Comparison of ENCODE assay signal across 9 mouse cellular contexts in genomic region chr10:97704562-97704961, GRCm38 (mm10). TPM values are rescaled to one million over a fixed set of nuclear protein-coding genes. Genes with fewer than 3 reads are reported as not detected.
DNase-seq lines count a peak whose midpoint lies in the region; ATAC-seq and TF ChIP-seq lines count a peak whose summit lies in the region.
"Had no signal": no experiment of that assay in that cellular context is flagged by ENCODE, and none has a peak within 500 bp of the region (broad histone marks: within the 10 kb centered on the region; RNA-seq: fewer than 3 reads in every experiment).

No protein-coding gene starts in this region.

- H3K27me3 ChIP-seq in forebrain, embryonic 13.5 days = no peaks in the 10 kb centered on the region
- H3K27me3 ChIP-seq in forebrain, embryonic 16.5 days (replicated peaks; ENCODE audit: control insufficient read depth, insufficient read depth, low read length) = no peaks in the 10 kb centered on the region
- H3K27me3 ChIP-seq in liver, adult 2 months (ENCODE audit: control insufficient read depth, insufficient read depth, low read length) = no peaks in the 10 kb centered on the region
- no peaks in the 10 kb centered on the region for H3K27me3 ChIP-seq in liver, embryonic 11.5 days (replicated peaks; ENCODE audit: control insufficient read depth, insufficient read depth, low read length)
- H3K27me3 ChIP-seq in forebrain, embryonic 15.5 days = no peaks in the 10 kb centered on the region
- H3K27me3 ChIP-seq: heart, embryonic 15.5 days had no signal

- 45% methylated on average over 1 of the region's 1 CpGs for WGBS in forebrain, embryonic 13.5 days
- 48% methylated on average over 1 of the region's 1 CpGs for WGBS in forebrain, embryonic 16.5 days
- 25% methylated on average over 1 of the region's 1 CpGs for WGBS in liver, adult 2 months
- WGBS in liver, embryonic 11.5 days = 52% methylated on average over 1 of the region's 1 CpGs
- 51% methylated on average over 1 of the region's 1 CpGs for WGBS in forebrain, embryonic 15.5 days

- H3K4me1 ChIP-seq in forebrain, embryonic 13.5 days = no peaks in the 10 kb centered on the region
- no peaks in the 10 kb centered on the region for H3K4me1 ChIP-seq in forebrain, embryonic 16.5 days (replicated peaks; ENCODE audit: control insufficient read depth, insufficient read depth, low read length)
- no peaks in the 10 kb centered on the region for H3K4me1 ChIP-seq in liver, adult 2 months (ENCODE audit: control insufficient read depth, insufficient read depth, low read length)
- no peaks in the 10 kb centered on the region for H3K4me1 ChIP-seq in liver, embryonic 11.5 days (replicated peaks; ENCODE audit: control insufficient read depth, insufficient read depth, low read length)
- H3K4me1 ChIP-seq in forebrain, embryonic 15.5 days = no peaks in the 10 kb centered on the region
- H3K4me1 ChIP-seq: heart, embryonic 15.5 days had no signal

- peak; percentile 22; the same call in 1 of the 2 replicates for TF ChIP-seq CTCF in liver, adult 2 months (IDR thresholded peaks at IDR 0.05; ENCODE audit: low read depth, low read length)

- H3K27ac ChIP-seq in forebrain, embryonic 13.5 days = no peak overlapping the region
- no peak overlapping the region for H3K27ac ChIP-seq in forebrain, embryonic 16.5 days (ENCODE audit: low read length)
- no peak overlapping the region for H3K27ac ChIP-seq in liver, adult 2 months (replicated peaks; ENCODE audit: insufficient read depth, low read depth, low read length)
- no peak overlapping the region for H3K27ac ChIP-seq in liver, embryonic 11.5 days (ENCODE audit: low read depth, low read length)
- H3K27ac ChIP-seq in forebrain, embryonic 15.5 days (replicated peaks) = no peak overlapping the region
- H3K27ac ChIP-seq: heart, embryonic 15.5 days had no signal

- TF ChIP-seq POLR2A in liver, adult 2 months (IDR thresholded peaks at IDR 0.05; ENCODE audit: extremely low read depth, insufficient read depth, low read length) = no peak

- DNase-seq in liver, adult 2 months (ENCODE audit: extremely low read depth, low read depth, low spot score) = peak; percentile 39
- DNase-seq in liver, embryonic 11.5 days (ENCODE audit: low spot score) = no peak
- peak; percentile 31 for DNase-seq in MN1 (ENCODE audit: low spot score)
- peak; percentile 58 for DNase-seq in lung, postnatal 10 days
- no peak for DNase-seq in ovary, postnatal 36 days (ENCODE audit: low spot score)

- H3K36me3 ChIP-seq in forebrain, embryonic 13.5 days (ENCODE audit: poor library complexity, severe bottlenecking) = no peaks in the 10 kb centered on the region
- no peaks in the 10 kb centered on the region for H3K36me3 ChIP-seq in forebrain, embryonic 16.5 days (ENCODE audit: control insufficient read depth, insufficient read depth)
- no peaks in the 10 kb centered on the region for H3K36me3 ChIP-seq in liver, adult 2 months (ENCODE audit: control insufficient read depth, insufficient read depth, low read length)
- H3K36me3 ChIP-seq in liver, embryonic 11.5 days (ENCODE audit: control insufficient read depth, insufficient read depth, low read length) = no peaks in the 10 kb centered on the region
- H3K36me3 ChIP-seq in forebrain, embryonic 15.5 days = no peaks in the 10 kb centered on the region
- H3K36me3 ChIP-seq: heart, embryonic 15.5 days had no signal

- H3K79me2 ChIP-seq in liver, adult 2 months (ENCODE audit: control insufficient read depth, insufficient read depth, low read length) = no peaks in the 10 kb centered on the region

- H3K4me2 ChIP-seq in forebrain, embryonic 13.5 days = no peak overlapping the region
- H3K4me2 ChIP-seq in forebrain, embryonic 16.5 days (ENCODE audit: low read length) = no peak overlapping the region
- no peak overlapping the region for H3K4me2 ChIP-seq in liver, embryonic 11.5 days
- no peak overlapping the region for H3K4me2 ChIP-seq in forebrain, embryonic 15.5 days (replicated peaks)
- H3K4me2 ChIP-seq: heart, embryonic 15.5 days had no signal

- ATAC-seq in forebrain, embryonic 13.5 days = peak; percentile 63; the same call in 1 of the 2 replicates
- no peak for ATAC-seq in forebrain, embryonic 16.5 days
- no peak for ATAC-seq in liver, embryonic 11.5 days (replicated peaks; ENCODE audit: low FRiP score)
- 0 out of 2 replicates have a peak, but pooled peaks have one; percentile 53 for ATAC-seq in forebrain, embryonic 15.5 days (replicated peaks)

- H3K4me3 ChIP-seq in forebrain, embryonic 13.5 days = no peak overlapping the region
- no peak overlapping the region for H3K4me3 ChIP-seq in forebrain, embryonic 16.5 days (replicated peaks; ENCODE audit: low read length)
- no peak overlapping the region for H3K4me3 ChIP-seq in liver, adult 2 months (ENCODE audit: insufficient read depth, low read depth, low read length)
- H3K4me3 ChIP-seq in liver, embryonic 11.5 days (ENCODE audit: low read depth, low read length) = no peak overlapping the region
- H3K4me3 ChIP-seq in forebrain, embryonic 15.5 days = no peak overlapping the region
- H3K4me3 ChIP-seq: heart, embryonic 15.5 days had no signal

- H3K9ac ChIP-seq in forebrain, embryonic 13.5 days = no peak overlapping the region
- no peak overlapping the region for H3K9ac ChIP-seq in forebrain, embryonic 16.5 days (replicated peaks; ENCODE audit: low read depth, low read length)
- no peak overlapping the region for H3K9ac ChIP-seq in liver, adult 2 months (ENCODE audit: low read depth, low read length)
- H3K9ac ChIP-seq in liver, embryonic 11.5 days (ENCODE audit: low read depth, low read length) = no peak overlapping the region
- no peak overlapping the region for H3K9ac ChIP-seq in forebrain, embryonic 15.5 days (replicated peaks)
- H3K9ac ChIP-seq: heart, embryonic 15.5 days had no signal

- no peaks in the 10 kb centered on the region for H3K9me3 ChIP-seq in forebrain, embryonic 13.5 days (replicated peaks)
- no peaks in the 10 kb centered on the region for H3K9me3 ChIP-seq in forebrain, embryonic 16.5 days (ENCODE audit: control insufficient read depth, low read length)
- no peaks in the 10 kb centered on the region for H3K9me3 ChIP-seq in liver, embryonic 11.5 days (ENCODE audit: control insufficient read depth, low read length)
- no peaks in the 10 kb centered on the region for H3K9me3 ChIP-seq in forebrain, embryonic 15.5 days
- H3K9me3 ChIP-seq: heart, embryonic 15.5 days had no signal

RNA-seq across cellular contexts. Expression of gene Ccer1, which starts 11.7 kb away (rescaled TPM):
- not detected in 2 replicates for polyA plus RNA-seq in forebrain, embryonic 13.5 days (2015; fragmentation: Nextera tagmentation; extraction: Ambion mirVana)
- polyA plus RNA-seq in forebrain, embryonic 16.5 days (2015; fragmentation: Nextera tagmentation; extraction: Ambion mirVana) = not detected in 2 replicates
- not detected in 2 replicates for total RNA-seq in liver, adult 2 months (2014; rRNA removed)
- not detected in 2 replicates for polyA plus RNA-seq in liver, adult 2 months (2012; rRNA removed)
- not detected in 2 replicates for polyA plus RNA-seq in liver, embryonic 11.5 days (2014; fragmentation: Nextera tagmentation; extraction: Ambion mirVana)
- polyA plus RNA-seq in forebrain, embryonic 15.5 days (2015; fragmentation: Nextera tagmentation; extraction: Ambion mirVana) = not detected in 2 replicates
- polyA plus RNA-seq: heart, embryonic 15.5 days had no signal

RNA-seq across cellular contexts. Expression of gene C030005K15Rik, which starts 22.0 kb away (rescaled TPM):
- polyA plus RNA-seq in forebrain, embryonic 13.5 days (2015; fragmentation: Nextera tagmentation; extraction: Ambion mirVana) = not detected in 2 replicates
- not detected in 2 replicates for polyA plus RNA-seq in forebrain, embryonic 16.5 days (2015; fragmentation: Nextera tagmentation; extraction: Ambion mirVana)
- total RNA-seq in liver, adult 2 months (2014; rRNA removed) = not detected in 2 replicates
- polyA plus RNA-seq in liver, adult 2 months (2012; rRNA removed) = not detected in 2 replicates
- not detected in 2 replicates for polyA plus RNA-seq in liver, embryonic 11.5 days (2014; fragmentation: Nextera tagmentation; extraction: Ambion mirVana)
- not detected in 2 replicates for polyA plus RNA-seq in forebrain, embryonic 15.5 days (2015; fragmentation: Nextera tagmentation; extraction: Ambion mirVana)
- polyA plus RNA-seq: heart, embryonic 15.5 days had no signal

Comparison
In these comparisons a context has a peak if more than half of its experiments do, and no peak if none do; other contexts are left out.
1. ATAC-seq: peak in forebrain, embryonic 13.5 days (single experiment) and forebrain, embryonic 15.5 days (single experiment); none in forebrain, embryonic 16.5 days (single experiment) and liver, embryonic 11.5 days (single experiment).
2. DNase-seq: peak in liver, adult 2 months (single experiment), MN1 (single experiment) and lung, postnatal 10 days (single experiment); none in liver, embryonic 11.5 days (single experiment) and ovary, postnatal 36 days (single experiment).